Mouse (Mus musculus): ENCODE data around the gene Car15. TPM values are rescaled to one million over a fixed set of nuclear protein-coding genes. Genes with fewer than 3 reads are reported as not detected.

Car15 gene
- polyA plus RNA-seq (2015; fragmentation: Illumina TruSeq; extraction: RNeasy Lipid Tissue Mini Kit (QIAGEN cat#74804); ENCODE audit: low read depth, low replicate concordance), result 8.5 TPM

DNA sequence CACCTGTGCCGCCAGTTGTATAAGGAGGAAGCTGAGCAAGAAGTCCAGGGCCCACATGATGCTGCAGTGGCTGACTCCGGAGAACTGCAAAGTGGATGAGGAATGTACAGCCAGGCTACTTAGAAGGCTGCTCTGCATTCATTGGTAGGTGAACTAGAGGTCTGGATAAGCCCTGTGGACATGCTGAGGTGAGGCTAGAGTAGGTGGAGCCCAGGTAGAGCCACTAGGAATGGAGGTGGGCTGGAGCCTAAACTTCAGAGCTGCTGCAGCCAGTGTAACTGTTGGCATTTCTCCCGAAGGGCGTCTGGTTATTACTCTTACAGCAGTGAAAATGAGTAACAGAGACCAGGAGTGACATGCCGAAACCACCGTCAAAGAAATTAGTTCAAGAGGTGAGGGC lies at the start of gene Car15:
Gene Car15, minus strand, starts transcription at position 314 of the 400 bp plus-strand sequence.

DNA sequence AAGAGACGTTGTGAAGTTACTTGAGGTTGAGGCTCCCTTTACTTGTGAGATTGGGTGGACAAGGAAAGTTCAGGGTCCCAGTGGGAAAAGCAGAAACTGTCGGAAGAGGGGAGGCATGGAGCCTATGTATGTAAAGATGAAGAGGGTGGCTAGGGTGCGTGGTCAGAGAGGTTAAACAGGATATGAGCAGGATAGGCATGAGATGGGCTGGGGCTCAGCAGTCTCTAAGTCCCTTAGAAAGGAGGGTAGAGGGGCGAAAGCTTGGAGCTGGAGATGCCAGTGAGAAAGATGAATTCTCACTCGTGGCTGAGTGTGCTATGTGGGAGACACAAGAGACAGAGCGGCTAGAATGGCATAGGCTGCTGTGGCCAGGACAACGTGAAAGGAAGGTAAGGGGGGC lies 5.3 kb downstream of the Car15 start, which contains the start of gene B830017H08Rik:
Gene B830017H08Rik, plus strand, starts transcription at position 301 of the 400 bp plus-strand sequence.

DNA sequence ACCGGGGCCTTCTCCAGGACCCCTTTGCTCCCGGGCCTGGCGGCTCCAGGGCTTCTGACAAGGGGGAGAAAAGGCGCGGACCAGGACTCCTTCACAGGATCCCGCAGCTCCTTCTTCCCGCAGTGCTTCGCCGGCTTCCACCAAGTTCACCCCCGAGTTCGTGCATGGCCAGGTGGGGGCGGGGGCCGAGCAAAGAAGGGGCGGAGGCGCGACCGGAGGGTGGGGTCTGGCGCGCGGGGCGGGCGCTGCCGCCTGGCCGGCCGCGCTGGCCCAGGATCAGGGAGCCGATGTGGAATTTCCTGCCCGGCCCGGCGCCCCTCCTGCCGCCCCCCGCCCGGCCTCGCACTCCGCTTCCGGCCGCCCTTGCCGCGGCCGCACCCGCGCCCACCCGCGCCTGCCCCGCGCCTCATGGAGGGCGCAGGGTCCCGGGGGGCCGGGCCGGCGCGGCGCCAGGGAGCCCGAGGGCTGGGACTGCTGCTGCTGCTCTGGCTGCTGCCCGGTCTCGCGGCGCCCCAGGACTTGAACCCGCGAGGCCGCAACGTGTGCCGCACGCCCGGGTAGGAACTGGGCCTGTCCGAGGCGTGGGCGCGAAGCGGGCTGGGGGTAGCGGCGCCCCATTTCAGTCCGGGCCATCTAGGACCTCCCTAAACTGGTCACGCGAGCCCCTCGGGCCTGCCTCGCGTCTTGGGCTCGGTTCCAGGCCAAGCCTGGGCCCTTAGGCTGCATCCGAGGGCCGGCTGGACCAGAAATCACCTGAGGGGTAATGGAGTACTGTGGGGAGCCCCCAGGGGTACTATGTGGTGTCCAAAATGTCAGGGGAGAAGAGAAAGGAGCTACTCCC lies 41.0 kb downstream of the Car15 start, which contains the start of gene Scarf2:
Gene Scarf2, plus strand, starts transcription at position 312 of the 841 bp plus-strand sequence.

Other genes starting within 250 kb of the Car15 start
- 61.5 TPM for gene Smpd4, start 219.0 kb downstream of the Car15 start, polyA plus RNA-seq (2015; fragmentation: Illumina TruSeq; extraction: RNeasy Lipid Tissue Mini Kit (QIAGEN cat#74804); ENCODE audit: low read depth, low replicate concordance)
- 29.0 TPM for gene Ccdc74a, start 191.9 kb downstream of the Car15 start, polyA plus RNA-seq (2015; fragmentation: Illumina TruSeq; extraction: RNeasy Lipid Tissue Mini Kit (QIAGEN cat#74804); ENCODE audit: low read depth, low replicate concordance)
- gene Med15, start 105.5 kb downstream of the Car15 start, polyA plus RNA-seq (2015; fragmentation: Illumina TruSeq; extraction: RNeasy Lipid Tissue Mini Kit (QIAGEN cat#74804); ENCODE audit: low read depth, low replicate concordance), result 43.6 TPM
- 87.8 TPM for gene Klhl22, start 78.7 kb downstream of the Car15 start, polyA plus RNA-seq (2015; fragmentation: Illumina TruSeq; extraction: RNeasy Lipid Tissue Mini Kit (QIAGEN cat#74804); ENCODE audit: low read depth, low replicate concordance)
- 2.0 TPM for gene Scarf2, start 41.1 kb downstream of the Car15 start, polyA plus RNA-seq (2015; fragmentation: Illumina TruSeq; extraction: RNeasy Lipid Tissue Mini Kit (QIAGEN cat#74804); ENCODE audit: low read depth, low replicate concordance)
- gene B830017H08Rik, start 5.2 kb downstream of the Car15 start, polyA plus RNA-seq (2015; fragmentation: Illumina TruSeq; extraction: RNeasy Lipid Tissue Mini Kit (QIAGEN cat#74804); ENCODE audit: low read depth, low replicate concordance), result 3.2 TPM
- gene Gm20518, start 53.3 kb upstream of the Car15 start, polyA plus RNA-seq (2015; fragmentation: Illumina TruSeq; extraction: RNeasy Lipid Tissue Mini Kit (QIAGEN cat#74804); ENCODE audit: low read depth, low replicate concordance), result 0.61 TPM
- gene Tssk1, start 55.9 kb upstream of the Car15 start, polyA plus RNA-seq (2015; fragmentation: Illumina TruSeq; extraction: RNeasy Lipid Tissue Mini Kit (QIAGEN cat#74804); ENCODE audit: low read depth, low replicate concordance), result not detected
- 64.8 TPM for gene Dgcr2, start 60.2 kb upstream of the Car15 start, polyA plus RNA-seq (2015; fragmentation: Illumina TruSeq; extraction: RNeasy Lipid Tissue Mini Kit (QIAGEN cat#74804); ENCODE audit: low read depth, low replicate concordance)
- gene Tssk2, start 60.3 kb upstream of the Car15 start, polyA plus RNA-seq (2015; fragmentation: Illumina TruSeq; extraction: RNeasy Lipid Tissue Mini Kit (QIAGEN cat#74804); ENCODE audit: low read depth, low replicate concordance), result not detected
- gene Ess2, start 73.0 kb upstream of the Car15 start, polyA plus RNA-seq (2015; fragmentation: Illumina TruSeq; extraction: RNeasy Lipid Tissue Mini Kit (QIAGEN cat#74804); ENCODE audit: low read depth, low replicate concordance), result 30.4 TPM
- not detected for gene Gsc2, start 76.7 kb upstream of the Car15 start, polyA plus RNA-seq (2015; fragmentation: Illumina TruSeq; extraction: RNeasy Lipid Tissue Mini Kit (QIAGEN cat#74804); ENCODE audit: low read depth, low replicate concordance)
- 55.0 TPM for gene Slc25a1, start 89.9 kb upstream of the Car15 start, polyA plus RNA-seq (2015; fragmentation: Illumina TruSeq; extraction: RNeasy Lipid Tissue Mini Kit (QIAGEN cat#74804); ENCODE audit: low read depth, low replicate concordance)
- not detected for gene Vpreb2, start 142.1 kb upstream of the Car15 start, polyA plus RNA-seq (2015; fragmentation: Illumina TruSeq; extraction: RNeasy Lipid Tissue Mini Kit (QIAGEN cat#74804); ENCODE audit: low read depth, low replicate concordance)
- gene Dgcr6, start 214.5 kb upstream of the Car15 start, polyA plus RNA-seq (2015; fragmentation: Illumina TruSeq; extraction: RNeasy Lipid Tissue Mini Kit (QIAGEN cat#74804); ENCODE audit: low read depth, low replicate concordance), result 109 TPM